Mouse (Mus musculus): ENCODE measurements around the gene Cd151. TPM values are rescaled to one million over a fixed set of nuclear protein-coding genes. Genes with fewer than 3 reads are reported as not detected.

The Cd151 gene
- 14.0 and 15.8 TPM in 2 replicates for polyA plus RNA-seq (2016; fragmentation: Nextera tagmentation; extraction: Ambion mirVana)

GRCm38 (mm10) chr7:141467230-141468030 is at the start of gene Cd151:
Cd151 (plus strand) TSS chr7:141467392.
- peak within 1 kb of the TSS; percentile 92 for H3K27ac ChIP-seq
- WGBS = under 1% methylated on average over 52 of the region's 52 CpGs
- H3K36me3 ChIP-seq = peaks cover 33% of the 10 kb centered on the region
- H3K4me1 ChIP-seq = peaks cover 76% of the 10 kb centered on the region
- H3K9me3 ChIP-seq (replicated peaks) = no peaks in the 10 kb centered on the region
- H3K27me3 ChIP-seq (ENCODE audit: low read depth, poor library complexity, severe bottlenecking) = peaks cover 45% of the 10 kb centered on the region
- peak within 1 kb of the TSS; percentile 81 for H3K4me3 ChIP-seq
- DNase-seq (ENCODE audit: low spot score) = peak; percentile 92

- H3K4me3 ChIP-seq = no peak overlapping the region
- no peaks in the 10 kb centered on the region for H3K27me3 ChIP-seq (ENCODE audit: low read depth, poor library complexity, severe bottlenecking)
- no peak for DNase-seq (ENCODE audit: low spot score)
- H3K4me1 ChIP-seq = peaks cover 13% of the 10 kb centered on the region
- H3K36me3 ChIP-seq = no peaks in the 10 kb centered on the region
- no peaks in the 10 kb centered on the region for H3K9me3 ChIP-seq (replicated peaks)
- H3K27ac ChIP-seq = no peak overlapping the region
- WGBS = 73% methylated on average over 8 of the region's 8 CpGs
These were observed 49.2 kb upstream of the Cd151 start for GRCm38 (mm10) chr7:141417731-141418681.

GRCm38 (mm10) chr7:141418970-141419369 is 48.2 kb upstream of the Cd151 start:
- Histone ChIP-seq H3K27me3 (ENCODE audit: low read depth, poor library complexity, severe bottlenecking) (no peaks in the 10 kb centered on the region), H3K36me3 (no peaks in the 10 kb centered on the region), H3K9me3 (replicated peaks) (no peaks in the 10 kb centered on the region), H3K4me3 (no peak overlapping the region), H3K4me1 (peaks cover 8% of the 10 kb centered on the region), H3K27ac (no peak overlapping the region)
- no peak for DNase-seq (ENCODE audit: low spot score)
- WGBS = 71% methylated on average over 7 of the region's 7 CpGs

- WGBS = 83% methylated on average over 9 of the region's 9 CpGs
- H3K4me3 ChIP-seq = no peak overlapping the region
- no peak overlapping the region for H3K27ac ChIP-seq
- no peaks in the 10 kb centered on the region for H3K4me1 ChIP-seq
- DNase-seq (ENCODE audit: low spot score) = no peak
- H3K27me3 ChIP-seq (ENCODE audit: low read depth, poor library complexity, severe bottlenecking) = no peaks in the 10 kb centered on the region
- no peaks in the 10 kb centered on the region for H3K9me3 ChIP-seq (replicated peaks)
- H3K36me3 ChIP-seq = no peaks in the 10 kb centered on the region
These were observed 47.0 kb upstream of the Cd151 start for GRCm38 (mm10) chr7:141420030-141420702.

- WGBS = 83% methylated on average over 4 of the region's 4 CpGs
- Histone ChIP-seq H3K4me3 (no peak overlapping the region), H3K4me1 (peaks cover 14% of the 10 kb centered on the region), H3K27ac (no peak overlapping the region), H3K9me3 (replicated peaks) (no peaks in the 10 kb centered on the region), H3K27me3 (ENCODE audit: low read depth, poor library complexity, severe bottlenecking) (no peaks in the 10 kb centered on the region), H3K36me3 (no peaks in the 10 kb centered on the region)
- DNase-seq (ENCODE audit: low spot score) = no peak
These were observed 43.4 kb upstream of the Cd151 start for GRCm38 (mm10) chr7:141423811-141424210.

- no peak for DNase-seq (ENCODE audit: low spot score)
- peaks cover 22% of the 10 kb centered on the region for H3K36me3 ChIP-seq
- no peaks in the 10 kb centered on the region for H3K27me3 ChIP-seq (ENCODE audit: low read depth, poor library complexity, severe bottlenecking)
- H3K4me1 ChIP-seq = peaks cover 30% of the 10 kb centered on the region
- WGBS = 84% methylated on average over 12 of the region's 12 CpGs
- no peak overlapping the region for H3K27ac ChIP-seq
- H3K9me3 ChIP-seq (replicated peaks) = no peaks in the 10 kb centered on the region
- no peak overlapping the region for H3K4me3 ChIP-seq
These were observed 40.1 kb upstream of the Cd151 start for GRCm38 (mm10) chr7:141426948-141427730.

- Histone ChIP-seq H3K27me3 (ENCODE audit: low read depth, poor library complexity, severe bottlenecking) (no peaks in the 10 kb centered on the region), H3K36me3 (peaks cover 37% of the 10 kb centered on the region), H3K4me3 (peak overlapping the region; percentile 52), H3K4me1 (peaks cover 45% of the 10 kb centered on the region), H3K9me3 (replicated peaks) (no peaks in the 10 kb centered on the region), H3K27ac (no peak overlapping the region)
- WGBS = 44% methylated on average over 5 of the region's 5 CpGs
- no peak for DNase-seq (ENCODE audit: low spot score)
These were observed 38.5 kb upstream of the Cd151 start for GRCm38 (mm10) chr7:141428701-141429100.

GRCm38 (mm10) chr7:141429310-141429709 is 37.9 kb upstream of the Cd151 start, which contains the start of gene Cend1:
Cend1 (minus strand) TSS chr7:141429491.
- Histone ChIP-seq H3K4me1 (peaks cover 51% of the 10 kb centered on the region), H3K9me3 (replicated peaks) (no peaks in the 10 kb centered on the region), H3K27ac (peak within 1 kb of the TSS; percentile 46), H3K27me3 (ENCODE audit: low read depth, poor library complexity, severe bottlenecking) (no peaks in the 10 kb centered on the region), H3K36me3 (peaks cover 42% of the 10 kb centered on the region), H3K4me3 (peak within 1 kb of the TSS; percentile 52)
- WGBS = 4% methylated on average over 19 of the region's 19 CpGs
- DNase-seq (ENCODE audit: low spot score) = peak; percentile 77

- H3K27me3 ChIP-seq (ENCODE audit: low read depth, poor library complexity, severe bottlenecking) = no peaks in the 10 kb centered on the region
- no peaks in the 10 kb centered on the region for H3K9me3 ChIP-seq (replicated peaks)
- H3K4me3 ChIP-seq = peak overlapping the region; percentile 52
- H3K27ac ChIP-seq = peak overlapping the region; percentile 11; the same call in 1 of the 2 replicates
- DNase-seq (ENCODE audit: low spot score) = peak; percentile 28
- WGBS = 59% methylated on average over 9 of the region's 9 CpGs
- H3K4me1 ChIP-seq = peaks cover 58% of the 10 kb centered on the region
- H3K36me3 ChIP-seq = peaks cover 42% of the 10 kb centered on the region
These were observed 37.2 kb upstream of the Cd151 start for GRCm38 (mm10) chr7:141429840-141430584.

- DNase-seq (ENCODE audit: low spot score) = no peak
- H3K4me1 ChIP-seq = peaks cover 65% of the 10 kb centered on the region
These were observed 36.5 kb upstream of the Cd151 start for GRCm38 (mm10) chr7:141430585-141431240.

More at GRCm38 (mm10) chr7:141430585-141431240, 36.5 kb upstream of the Cd151 start:
- no peak overlapping the region for H3K4me3 ChIP-seq
- peak overlapping the region; percentile 11; the same call in 1 of the 2 replicates for H3K27ac ChIP-seq
- no peaks in the 10 kb centered on the region for H3K9me3 ChIP-seq (replicated peaks)
- peaks cover 42% of the 10 kb centered on the region for H3K36me3 ChIP-seq
- WGBS = 96% methylated on average over 9 of the region's 9 CpGs
- no peaks in the 10 kb centered on the region for H3K27me3 ChIP-seq (ENCODE audit: low read depth, poor library complexity, severe bottlenecking)
